Mouse (Mus musculus) central nervous system, embryonic 14 days (tissue): ENCODE measurements around the gene Bcl2a1d. TPM values are rescaled to one million over a fixed set of nuclear protein-coding genes. Genes with fewer than 3 reads are reported as not detected.

ENCODE experiments used
- polyA plus RNA-seq: library from polyadenylated mRNA; depleted of rRNA; stranded (reverse); fragments of >200 nt; gene quantifications from 2 replicates; pipeline ENCODE4 v1.2.3, GENCODE M21; 2012; rRNA removed

Gene Bcl2a1d
- polyA plus RNA-seq = 0.45 and 0.68 TPM in 2 replicates

DNA sequence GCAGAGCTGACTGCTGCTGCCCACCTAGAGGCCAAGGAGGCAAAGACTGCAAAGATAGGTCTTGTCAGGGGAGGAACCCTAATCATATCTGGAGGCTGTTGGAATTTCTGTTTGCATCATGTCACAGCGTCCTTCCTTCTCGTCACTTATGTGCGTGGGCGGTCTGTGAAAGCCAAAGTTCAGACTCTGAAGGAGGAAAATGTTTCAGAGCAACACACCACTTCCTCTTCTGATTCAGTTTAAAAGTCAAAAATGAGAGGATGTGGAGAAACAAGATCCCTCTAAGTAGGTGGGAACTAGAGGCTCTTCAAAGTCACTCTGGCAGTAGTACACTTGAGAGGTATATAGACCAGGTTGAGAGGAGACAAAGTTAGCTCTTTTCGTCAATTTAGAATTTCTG is at the start of gene Bcl2a1d:
TSS of gene Bcl2a1d (minus strand) at position 187 of the 400 bp plus-strand sequence.

DNA sequence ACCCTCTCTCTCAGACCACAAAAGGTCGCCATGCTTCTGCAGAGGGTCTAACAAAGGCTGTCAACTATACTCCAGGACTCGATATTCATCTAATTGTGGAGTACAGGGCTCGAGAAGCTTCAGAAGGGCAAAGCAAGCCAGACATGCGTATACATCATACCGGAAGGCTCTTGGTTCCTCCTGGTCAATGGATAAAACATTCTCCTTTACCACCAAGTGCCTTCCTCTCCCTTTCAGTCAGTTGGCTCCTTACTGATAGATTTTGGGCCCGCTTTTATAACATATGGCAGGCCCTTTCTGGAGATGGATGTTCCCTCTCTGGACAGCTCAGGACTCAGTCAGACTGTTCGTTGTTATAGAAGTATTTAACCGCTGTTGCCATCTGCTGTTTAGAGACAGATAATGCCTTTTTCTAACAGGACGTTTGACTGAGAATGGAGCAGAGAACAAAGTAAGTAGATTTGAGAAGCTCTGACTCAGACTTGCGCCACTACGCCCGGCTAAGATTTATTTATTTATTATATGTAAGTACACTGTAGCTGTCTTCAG is 11.7 kb downstream of the Bcl2a1d start, which contains the start of gene Mthfsl:
TSS of gene Mthfsl (minus strand) at position 308 of the 549 bp plus-strand sequence.

Other genes with a start within 250 kb of the Bcl2a1d start
- 50.4 and 56.1 TPM in 2 replicates for gene Syncrip, start 249.3 kb downstream of the Bcl2a1d start, polyA plus RNA-seq
- gene Zfp949, start 183.9 kb downstream of the Bcl2a1d start, polyA plus RNA-seq = 12.0 and 13.3 TPM in 2 replicates
- gene Trim43a, start 151.0 kb downstream of the Bcl2a1d start, polyA plus RNA-seq = 0.07 and 0.13 TPM in 2 replicates
- gene Mthfsl, start 11.6 kb downstream of the Bcl2a1d start, polyA plus RNA-seq = 31.2 and 31.6 TPM in 2 replicates
- gene Trim43c, start 107.2 kb upstream of the Bcl2a1d start, polyA plus RNA-seq = not detected in 2 replicates
- gene Bcl2a1a, start 225.0 kb upstream of the Bcl2a1d start, polyA plus RNA-seq = 0.23 and 0.43 TPM in 2 replicates